Mouse (Mus musculus) heart, adult 18-20 months (tissue): ENCODE measurements around the gene Gm20661. TPM values are rescaled to one million over a fixed set of nuclear protein-coding genes. Genes with fewer than 3 reads are reported as not detected.
A peak's percentile ranks its signal among the peaks of the same experiment; 100 is the strongest.
"Not testable (repeated sequence)": the region's sequence is repeated elsewhere in the genome, so short reads cannot be mapped to it uniquely, and the experiment has no call there.

Experiments used
- DNase-seq, 2 experiments: peaks; one replicate each; pipeline ENCODE4 v3.0.0; 2021 to 2022; ENCODE audit warnings: mixed read lengths in 1 of 2
- total RNA-seq, 2 experiments: library from RNA; stranded (reverse); gene quantifications; 2 replicates each; pipeline ENCODE4 v1.2.3; 2021

Gm20661 gene
- total RNA-seq, 2 experiments from 2014 or later = 0.37 TPM; not detected in 1

GRCm38 (mm10) chr9:108001922-108002770, 19.3 kb downstream of the Gm20661 start, which contains the start of gene Ip6k1:
Gene Ip6k1, plus strand, starts transcription at chr9:108002501.
- DNase-seq = peak; percentile 100

GRCm38 (mm10) chr9:108002778-108003530, 20.1 kb downstream of the Gm20661 start:
- DNase-seq = no peak

GRCm38 (mm10) chr9:108003531-108003890, 20.7 kb downstream of the Gm20661 start:
- DNase-seq = peak in 1 of 2 experiments; percentile 49

- no peak for DNase-seq
Observed at GRCm38 (mm10) chr9:108008041-108008440, 25.2 kb downstream of the Gm20661 start.

- DNase-seq = no peak
Observed at GRCm38 (mm10) chr9:108010385-108010784, 27.5 kb downstream of the Gm20661 start.

GRCm38 (mm10) chr9:108013577-108013976, 30.7 kb downstream of the Gm20661 start:
- not testable (repeated sequence) for DNase-seq

GRCm38 (mm10) chr9:108017127-108017526, 34.3 kb downstream of the Gm20661 start:
- DNase-seq = no peak

- peak; percentile 28 to 38 for DNase-seq
Observed at GRCm38 (mm10) chr9:108020741-108021140, 37.9 kb downstream of the Gm20661 start.

GRCm38 (mm10) chr9:108023216-108023615, 40.4 kb downstream of the Gm20661 start:
- no peak for DNase-seq

- no peak for DNase-seq
Observed at GRCm38 (mm10) chr9:108026584-108026983, 43.7 kb downstream of the Gm20661 start.

GRCm38 (mm10) chr9:108027867-108028266, 45.0 kb downstream of the Gm20661 start:
- no peak for DNase-seq

GRCm38 (mm10) chr9:108032126-108032525, 49.3 kb downstream of the Gm20661 start:
- no peak for DNase-seq

GRCm38 (mm10) chr9:108035331-108036156, 52.7 kb downstream of the Gm20661 start:
- DNase-seq = no peak

Other genes starting within 250 kb of the Gm20661 start
- gene Rbm5, start 212.1 kb upstream of the Gm20661 start, total RNA-seq = 10 to 100 TPM; 48.6 to 57.9 TPM
- gene Rbm6, start 109.8 kb upstream of the Gm20661 start, total RNA-seq = 10 to 100 TPM; 25.1 to 25.2 TPM
- gene Mon1a, start 94.9 kb upstream of the Gm20661 start, total RNA-seq = 10 to 100 TPM; 10.0 to 10.3 TPM
- gene Mst1r, start 76.2 kb upstream of the Gm20661 start, total RNA-seq = 1 to 10 TPM; 2.3 to 3.1 TPM
- gene Actl11, start 54.6 kb upstream of the Gm20661 start, total RNA-seq = not detected
- gene Camkv, start 47.4 kb upstream of the Gm20661 start, total RNA-seq = not detected
- 1 to 10 TPM in 1 of 2 experiments, under 1 TPM in 1; 0.35 to 1.0 TPM for gene Traip, start 32.9 kb upstream of the Gm20661 start, total RNA-seq
- gene Uba7, start 7.6 kb upstream of the Gm20661 start, total RNA-seq = 10 to 100 TPM; 12.3 to 15.6 TPM
- 1 to 10 TPM; 6.1 to 8.4 TPM for gene Inka1, start 2.8 kb downstream of the Gm20661 start, total RNA-seq
- gene Cdhr4, start 9.4 kb downstream of the Gm20661 start, total RNA-seq = 1 to 10 TPM in 1 of 2 experiments, not detected in 1; 2.7 TPM
- 1 to 10 TPM; 1.1 to 1.4 TPM for gene Gm20662, start 13.3 kb downstream of the Gm20661 start, total RNA-seq
- gene Ip6k1, start 19.4 kb downstream of the Gm20661 start, total RNA-seq = 10 to 100 TPM; 30.4 to 32.0 TPM
- 10 to 100 TPM; 10.5 to 10.6 TPM for gene Gmppb, start 66.2 kb downstream of the Gm20661 start, total RNA-seq
- gene Amigo3, start 70.1 kb downstream of the Gm20661 start, total RNA-seq = 1 to 10 TPM; 1.4 to 1.8 TPM
- gene Mst1, start 97.4 kb downstream of the Gm20661 start, total RNA-seq = under 1 TPM in 1 of 2 experiments, not detected in 1; 0.36 TPM
- gene Rnf123, start 100.3 kb downstream of the Gm20661 start, total RNA-seq = 10 to 100 TPM; 83.4 to 86.8 TPM
- 10 to 100 TPM; 37.4 to 48.3 TPM for gene Apeh, start 111.5 kb downstream of the Gm20661 start, total RNA-seq
- gene Bsn, start 207.3 kb downstream of the Gm20661 start, total RNA-seq = under 1 TPM; 0.02 to 0.08 TPM